Mouse (Mus musculus) MEL (cell line): ENCODE measurements around the gene Cfap36. TPM values are rescaled to one million over a fixed set of nuclear protein-coding genes. Genes with fewer than 3 reads are reported as not detected.

ENCODE experiments used
- DNase-seq: peaks from one replicate; pipeline ENCODE4 v3.0.0; 2011; ENCODE audit warnings: low read depth, low spot score
- H3K27ac ChIP-seq: 2 replicates; pipeline ENCODE4 v1.5.1; 2012; ENCODE audit warnings: low read depth, mild to moderate bottlenecking, control low read depth, low read length, moderate library complexity; ENCODE audit not compliant: control insufficient read depth
- H3K27me3 ChIP-seq, 2 experiments: fragments of 150-350 bp in 1 of 2; sonication (generic) in 1 of 2; 2 replicates each; pipeline ENCODE4 v1.6.1; 2012; ENCODE audit warnings: low read length in 2 of 2, mild to moderate bottlenecking in 2 of 2, improper control_type of control experiment in 1 of 2, moderate library complexity in 1 of 2; ENCODE audit not compliant: insufficient read depth in 2 of 2, control insufficient read depth in 1 of 2
- H3K36me3 ChIP-seq, 2 experiments: 2 replicates each; pipeline ENCODE4 v1.6.1; 2012 to 2014; ENCODE audit warnings: low read length in 2 of 2, improper control_type of control experiment in 1 of 2, inconsistent platforms in 1 of 2, mild to moderate bottlenecking in 1 of 2; ENCODE audit not compliant: insufficient read depth in 2 of 2, control insufficient read depth in 1 of 2
- H3K4me1 ChIP-seq, 2 experiments: fragments of 150-350 bp in 1 of 2; sonication (generic) in 1 of 2; 2 replicates each; pipeline ENCODE4 v1.6.1; 2012; ENCODE audit warnings: low read length in 2 of 2, improper control_type of control experiment in 1 of 2, mild to moderate bottlenecking in 1 of 2; ENCODE audit not compliant: insufficient read depth in 2 of 2, control insufficient read depth in 1 of 2
- H3K4me3 ChIP-seq, 2 experiments: fragments of 150-350 bp in 1 of 2; sonication (generic) in 1 of 2; 2 replicates each; pipeline ENCODE4 v1.5.1; 2012; ENCODE audit warnings: low read depth in 2 of 2, low read length in 2 of 2, mild to moderate bottlenecking in 2 of 2, moderate library complexity in 2 of 2, control low read depth in 1 of 2, improper control_type of control experiment in 1 of 2; ENCODE audit not compliant: control insufficient read depth in 1 of 2, insufficient read depth in 1 of 2
- H3K79me2 ChIP-seq: 2 replicates; pipeline ENCODE4 v1.6.1; 2012; ENCODE audit warnings: mild to moderate bottlenecking, low read length, moderate library complexity; ENCODE audit not compliant: control insufficient read depth, poor library complexity, insufficient read depth
- H3K9ac ChIP-seq: 2 replicates; pipeline ENCODE4 v1.6.1; 2012; ENCODE audit warnings: low read depth, mild to moderate bottlenecking, control low read depth, low read length, moderate library complexity; ENCODE audit not compliant: control insufficient read depth, poor library complexity, severe bottlenecking
- H3K9me3 ChIP-seq: fragments of 150-350 bp; sonication (generic); replicated peaks from 2 replicates; pipeline ENCODE4 v1.6.1; 2012; ENCODE audit warnings: mild to moderate bottlenecking, low read length, improper control_type of control experiment, moderate library complexity; ENCODE audit not compliant: insufficient read depth
- CHD1 ChIP-seq: IDR thresholded peaks from 2 replicates; pipeline ENCODE4 v1.6.1; 2012; ENCODE audit warnings: low read depth, mild to moderate bottlenecking, inconsistent platforms, low read length, improper control_type of control experiment
- CTCF ChIP-seq, 3 experiments: IDR thresholded peaks in 2 of 3; conservative IDR thresholded peaks in 1 of 3; 2 replicates each; pipeline ENCODE4 v1.5.1; 2011 to 2012; ENCODE audit warnings: low read length in 3 of 3, low read depth in 2 of 3, mild to moderate bottlenecking in 2 of 3, improper control_type of control experiment in 1 of 3, inconsistent platforms in 1 of 3, mixed read lengths in 1 of 3, moderate library complexity in 1 of 3; ENCODE audit not compliant: control insufficient read depth in 1 of 3, insufficient read depth in 1 of 3, poor library complexity in 1 of 3, severe bottlenecking in 1 of 3
- EP300 ChIP-seq, 2 experiments: IDR thresholded peaks; 2 replicates each; pipeline ENCODE4 v1.6.1; 2011; ENCODE audit warnings: improper control_type of control experiment in 2 of 2, low read length in 2 of 2, low read depth in 1 of 2, mild to moderate bottlenecking in 1 of 2
- GABPA ChIP-seq: IDR thresholded peaks from 2 replicates; pipeline ENCODE4 v1.6.1; 2012; ENCODE audit warnings: low read depth, mild to moderate bottlenecking, inconsistent platforms, low read length, improper control_type of control experiment, moderate library complexity
- GATA1 ChIP-seq: IDR thresholded peaks from 2 replicates; pipeline ENCODE4 v1.6.1; 2011; ENCODE audit warnings: low read depth, low read length, improper control_type of control experiment
- MAFK ChIP-seq: IDR thresholded peaks from 2 replicates; pipeline ENCODE4 v1.6.1; 2011; ENCODE audit warnings: low read depth, mild to moderate bottlenecking, low read length, improper control_type of control experiment, borderline replicate concordance
- MAX ChIP-seq: IDR thresholded peaks from 2 replicates; pipeline ENCODE4 v1.6.1; 2011; ENCODE audit warnings: low read length, improper control_type of control experiment
- MAZ ChIP-seq: IDR thresholded peaks from 2 replicates; pipeline ENCODE4 v1.6.1; 2012; ENCODE audit warnings: low read depth, mild to moderate bottlenecking, inconsistent platforms, low read length, improper control_type of control experiment
- MXI1 ChIP-seq: IDR thresholded peaks from 2 replicates; pipeline ENCODE4 v1.6.1; 2011; ENCODE audit warnings: mild to moderate bottlenecking, low read depth, low read length, improper control_type of control experiment
- NELFE ChIP-seq: IDR thresholded peaks from 2 replicates; pipeline ENCODE4 v1.6.1; 2011; ENCODE audit warnings: low read depth, low read length, improper control_type of control experiment
- POLR2AphosphoS2 ChIP-seq: IDR thresholded peaks from 2 replicates; pipeline ENCODE4 v1.6.1; 2011; ENCODE audit warnings: low read length, improper control_type of control experiment
- POLR2AphosphoS5 ChIP-seq: IDR thresholded peaks from 2 replicates; pipeline ENCODE4 v1.6.1; 2012; ENCODE audit warnings: low read depth, borderline replicate concordance, mild to moderate bottlenecking, inconsistent platforms, low read length, moderate library complexity, mixed read lengths
- RAD21 ChIP-seq: IDR thresholded peaks from 2 replicates; pipeline ENCODE4 v1.6.1; 2011; ENCODE audit warnings: mild to moderate bottlenecking, low read depth, low read length, improper control_type of control experiment
- SIN3A ChIP-seq: IDR thresholded peaks from 2 replicates; pipeline ENCODE4 v1.6.1; 2012; ENCODE audit warnings: low read length, improper control_type of control experiment, inconsistent platforms
- SMC3 ChIP-seq: IDR thresholded peaks from 2 replicates; pipeline ENCODE4 v1.6.1; 2011; ENCODE audit warnings: low read depth, low read length, improper control_type of control experiment
- TAL1 ChIP-seq: IDR thresholded peaks from 2 replicates; pipeline ENCODE4 v1.6.1; 2012; ENCODE audit warnings: mild to moderate bottlenecking, inconsistent platforms, low read length, moderate library complexity, mixed read lengths
- TBP ChIP-seq: IDR thresholded peaks from 2 replicates; pipeline ENCODE4 v1.8.0; 2011; ENCODE audit warnings: low read depth, low read length, improper control_type of control experiment
- TCF12 ChIP-seq: IDR thresholded peaks from 2 replicates; pipeline ENCODE4 v1.6.1; 2014; ENCODE audit warnings: low read depth, mild to moderate bottlenecking, inconsistent platforms, low read length, improper control_type of control experiment, moderate library complexity
- USF1 ChIP-seq: IDR thresholded peaks from 2 replicates; pipeline ENCODE4 v1.6.1; 2014; ENCODE audit warnings: low read depth, mild to moderate bottlenecking, inconsistent platforms, low read length, improper control_type of control experiment, moderate library complexity
- USF2 ChIP-seq, 2 experiments: IDR thresholded peaks; 2 replicates each; pipeline ENCODE4 v1.6.1; 2011 to 2012; ENCODE audit warnings: improper control_type of control experiment in 2 of 2, low read length in 2 of 2, borderline replicate concordance in 1 of 2, inconsistent platforms in 1 of 2, low read depth in 1 of 2, mild to moderate bottlenecking in 1 of 2; ENCODE audit not compliant: insufficient read depth in 1 of 2
- ZMIZ1 ChIP-seq: IDR thresholded peaks from 2 replicates; pipeline ENCODE4 v1.6.1; 2012; ENCODE audit warnings: low read depth, mild to moderate bottlenecking, inconsistent platforms, low read length, improper control_type of control experiment, moderate library complexity
- ZNF384 ChIP-seq: IDR thresholded peaks from 2 replicates; pipeline ENCODE4 v1.6.1; 2012; ENCODE audit warnings: low read depth, mild to moderate bottlenecking, inconsistent platforms, low read length, improper control_type of control experiment
- polyA plus RNA-seq, 2 experiments: library from polyadenylated mRNA; stranded (reverse) in 1 of 2; unstranded in 1 of 2; fragments of >175 nt in 1 of 2; fragments of >200 nt in 1 of 2; gene quantifications; 2 replicates each; pipeline versions ENCODE4 v1.2.1 to v1.2.4; 2012; ENCODE audit warnings: low replicate concordance in 2 of 2, low read depth in 1 of 2; ENCODE audit not compliant: insufficient read length in 2 of 2, insufficient read depth in 1 of 2, missing spikeins in 1 of 2
- total RNA-seq: library from RNA; depleted of rRNA; stranded (reverse); fragments of 300-350 nt; gene quantifications from 2 replicates; pipeline ENCODE4 v1.2.3, GENCODE M21; 2012

The Cfap36 gene
- total and polyA plus RNA-seq, 3 experiments, result 17.8 to 18.8 TPM; not detected in 1

GRCm38 (mm10) chr11:29179319-29179718, 67.9 kb downstream of the Cfap36 start:
- H3K9ac ChIP-seq, result no peak overlapping the region
- TF ChIP-seq NELFE (no peak), MAFK (peak; percentile 79)
- TF ChIP-seq, all 39 proteins: peak for 1
- H3K9me3 ChIP-seq, result no peaks in the 10 kb centered on the region
- H3K79me2 ChIP-seq, result peaks cover 15% of the 10 kb centered on the region
- H3K27ac ChIP-seq, result no peak overlapping the region
- DNase-seq, result no peak
- peaks cover 23 to 39% of the 10 kb centered on the region in 2 experiments for H3K36me3 ChIP-seq
- no peaks in the 10 kb centered on the region for H3K27me3 ChIP-seq
- H3K4me1 ChIP-seq, result peaks cover 3 to 29% of the 10 kb centered on the region in 2 experiments; a peak in 3 of 4 replicates
- H3K4me3 ChIP-seq, result no peak overlapping the region

DNA sequence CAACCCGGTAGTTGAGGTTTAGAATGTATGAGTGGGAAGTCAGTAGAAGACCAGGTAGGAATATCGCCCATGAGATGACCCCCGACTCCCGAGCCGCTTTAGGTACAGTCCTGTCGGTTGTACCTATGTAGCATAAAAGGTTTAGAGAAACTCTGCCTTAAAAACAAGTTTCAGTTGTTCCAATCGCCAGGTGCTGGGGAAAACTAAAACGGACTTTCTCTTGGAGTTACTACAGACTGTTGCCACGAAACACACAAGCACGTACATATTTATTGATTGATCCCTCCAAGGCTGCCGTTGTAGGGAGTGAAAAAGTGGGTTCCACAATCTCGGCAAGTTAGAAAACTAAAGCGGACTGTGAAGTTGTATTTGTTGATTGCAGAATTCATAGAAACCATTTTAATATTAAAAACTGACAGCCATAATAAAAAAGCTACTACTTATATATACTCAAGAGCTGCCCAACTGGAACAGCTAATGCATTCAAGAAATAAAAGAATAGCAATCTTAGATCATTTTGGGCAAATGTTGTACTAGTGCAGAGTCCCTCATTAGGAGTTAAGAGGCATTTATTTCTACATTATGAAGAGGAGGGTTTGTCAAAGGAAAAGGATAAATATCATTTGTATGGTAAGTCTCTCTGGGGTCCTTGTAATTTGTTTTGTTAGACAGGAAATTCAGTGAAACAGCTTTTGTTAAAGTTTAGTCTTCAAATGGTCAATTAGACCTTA, 73.3 kb downstream of the Cfap36 start:
- Histone ChIP-seq H3K4me1 (peaks cover 14 to 32% of the 10 kb centered on the region in 2 experiments; a peak in 3 of 4 replicates), H3K9ac (peak overlapping the region; percentile 93), H3K27me3 (no peaks in the 10 kb centered on the region)
- peak; percentile 56 for TF ChIP-seq CHD1
- TF ChIP-seq MXI1, result peak; percentile 49
- TF ChIP-seq SMC3, result no peak
- TF ChIP-seq SIN3A, result peak; percentile 63; the same call in 1 of the 2 replicates
- no peak for TF ChIP-seq USF2 (IDR thresholded peaks at IDR 0.05; ENCODE audit: borderline replicate concordance in 1 of 2, insufficient read depth in 1 of 2, low read depth in 1 of 2, low read length in 2 of 2)
- no peak; a peak in 1 of 4 replicates for TF ChIP-seq EP300 (IDR thresholded peaks at IDR 0.05; ENCODE audit: low read depth in 1 of 2, low read length in 2 of 2)
- no peak for TF ChIP-seq POLR2AphosphoS5
- TF ChIP-seq, all 39 proteins: peak for 3
- Histone ChIP-seq H3K9me3 (no peaks in the 10 kb centered on the region), H3K27ac (peak overlapping the region; percentile 43; the same call in 1 of the 2 replicates), H3K4me3 (peak overlapping the region; percentile 76 to 85), H3K79me2 (peaks cover 35% of the 10 kb centered on the region), H3K36me3 (peaks cover 13 to 27% of the 10 kb centered on the region in 2 experiments)
- DNase-seq, result peak; percentile 52

GRCm38 (mm10) chr11:29173125-29173631, 74.0 kb downstream of the Cfap36 start:
- peak overlapping the region; percentile 86 for H3K27ac ChIP-seq
- no peaks in the 10 kb centered on the region for H3K9me3 ChIP-seq
- TF ChIP-seq ZNF384 (peak; percentile 12; the same call in 1 of the 2 replicates), GABPA (no peak), TCF12 (no peak), USF1 (no peak), USF2 (IDR thresholded peaks at IDR 0.05; ENCODE audit: borderline replicate concordance in 1 of 2, insufficient read depth in 1 of 2, low read depth in 1 of 2, low read length in 2 of 2) (no peak), CHD1 (peak; percentile 86; the same call in 1 of the 2 replicates), MXI1 (no peak; the same call in 1 of the 2 replicates), CTCF (IDR thresholded peaks at IDR 0.05 in 2 of 3, conservative IDR thresholded peaks at IDR 0.05 in 1 of 3; ENCODE audit: control insufficient read depth in 1 of 3, insufficient read depth in 1 of 3, low read depth in 2 of 3, low read length in 3 of 3, poor library complexity in 1 of 3, severe bottlenecking in 1 of 3) (peak; percentile 8 to 36 (median 19); a peak in 3 of 6 replicates), ZMIZ1 (peak; percentile 24), POLR2AphosphoS2 (no peak), TAL1 (no peak), EP300 (IDR thresholded peaks at IDR 0.05; ENCODE audit: low read depth in 1 of 2, low read length in 2 of 2) (no peak), TBP (peak; percentile 58; the same call in 1 of the 2 replicates), RAD21 (no peak), GATA1 (no peak), MAX (0 out of 2 replicates have a peak, but pooled peaks have one; percentile 20), MAZ (no peak)
- H3K79me2 ChIP-seq, result peaks cover 33% of the 10 kb centered on the region
- peak overlapping the region; percentile 93 for H3K9ac ChIP-seq
- H3K4me1 ChIP-seq, result peaks cover 14 to 32% of the 10 kb centered on the region in 2 experiments; a peak in 3 of 4 replicates
- DNase-seq, result peak; percentile 88
- peaks cover 12 to 24% of the 10 kb centered on the region in 2 experiments for H3K36me3 ChIP-seq
- H3K27me3 ChIP-seq, result no peaks in the 10 kb centered on the region
- H3K4me3 ChIP-seq, result peak overlapping the region; percentile 76 to 85
